Mouse (Mus musculus) B cell, adult (primary cell): ENCODE data around the gene Gnb1l. TPM values are rescaled to one million over a fixed set of nuclear protein-coding genes. Genes with fewer than 3 reads are reported as not detected.

Experiments
- total RNA-seq: library from RNA; stranded (reverse); gene quantifications from 4 replicates; pipeline ENCODE4 v1.2.4, GENCODE M21; 2023; ENCODE audit not compliant: inconsistent age

Gnb1l gene
- 4.9 to 7.2 TPM (median 5.9 TPM) in 4 replicates for total RNA-seq

GRCm38 (mm10) chr16:18498558-18498990 lies at the start of gene Gnb1l, which contains the start of gene Rtl10:
TSS of gene Gnb1l (plus strand) at chr16:18498713.
TSS of gene Rtl10 (plus strand) at chr16:18498901.

GRCm38 (mm10) chr16:18589804-18590790 lies 91.6 kb downstream of the Gnb1l start, which contains the start of gene Tbx1:
TSS of gene Tbx1 (minus strand) at chr16:18590671.

Other genes starting within 250 kb of the Gnb1l start
- 99.2 to 109 TPM (median 108 TPM) in 4 replicates for gene Ranbp1, start 250.0 kb upstream of the Gnb1l start, total RNA-seq
- not detected in 4 replicates for gene Gm49776, start 240.4 kb upstream of the Gnb1l start, total RNA-seq
- 32.5 to 41.7 TPM (median 40.3 TPM) in 4 replicates for gene Dgcr8, start 209.5 kb upstream of the Gnb1l start, total RNA-seq
- gene Tango2, start 150.6 kb upstream of the Gnb1l start, total RNA-seq = 30.4 to 33.3 TPM (median 31.8 TPM) in 4 replicates
- 5.1 to 9.0 TPM (median 6.8 TPM) in 4 replicates for gene Arvcf, start 150.5 kb upstream of the Gnb1l start, total RNA-seq
- 16.5 to 19.6 TPM (median 17.9 TPM) in 4 replicates for gene Txnrd2, start 72.3 kb upstream of the Gnb1l start, total RNA-seq
- gene Comt, start 71.9 kb upstream of the Gnb1l start, total RNA-seq = 11.0 to 14.4 TPM (median 12.7 TPM) in 4 replicates
- 4.6 to 7.3 TPM (median 5.4 TPM) in 4 replicates for gene Rtl10, start 188 bp downstream of the Gnb1l start, total RNA-seq
- not detected in 4 replicates for gene Tbx1, start 92.0 kb downstream of the Gnb1l start, total RNA-seq
- gene Gp1bb, start 123.7 kb downstream of the Gnb1l start, total RNA-seq = not detected in 4 replicates
- gene Gm49601, start 127.7 kb downstream of the Gnb1l start, total RNA-seq = 0.26 TPM in 1 of 4 replicates, not detected in the others
- gene Sept5, start 131.2 kb downstream of the Gnb1l start, total RNA-seq = not detected in 4 replicates